Mouse (Mus musculus) embryonic facial prominence, embryonic 12.5 days (tissue): Measurements from ENCODE around the gene Tdpoz1. TPM values are rescaled to one million over a fixed set of nuclear protein-coding genes. Genes with fewer than 3 reads are reported as not detected.
"Not testable (repeated sequence)": the region's sequence is repeated elsewhere in the genome, so short reads cannot be mapped to it uniquely, and the experiment has no call there.

Experiments used
- ATAC-seq: fragments of 200-750 bp; cut with Nextera tagmentation; 2 replicates; pipeline ENCODE4 v1.8.0; 2017; ENCODE audit not compliant: insufficient number of reproducible peaks, insufficient read depth, low FRiP score, low TSS enrichment
- H3K27ac ChIP-seq: fragments of 300-500 bp; sonication (generic); 2 replicates; pipeline ENCODE4 v1.5.1; 2016; ENCODE audit warnings: mild to moderate bottlenecking
- H3K27me3 ChIP-seq: fragments of 300-500 bp; sonication (generic); 2 replicates; pipeline ENCODE4 v1.6.1; 2016; ENCODE audit warnings: mild to moderate bottlenecking, moderate library complexity
- H3K36me3 ChIP-seq: fragments of 300-500 bp; sonication (generic); 2 replicates; pipeline ENCODE4 v1.6.1; 2016; ENCODE audit warnings: mild to moderate bottlenecking
- H3K4me1 ChIP-seq: fragments of 300-500 bp; sonication (generic); 2 replicates; pipeline ENCODE4 v1.6.1; 2016
- H3K4me2 ChIP-seq: fragments of 300-500 bp; sonication (generic); replicated peaks from 2 replicates; pipeline ENCODE4 v1.6.1; 2016; ENCODE audit warnings: mild to moderate bottlenecking, moderate library complexity
- H3K4me3 ChIP-seq: fragments of 300-500 bp; sonication (generic); 2 replicates; pipeline ENCODE4 v1.5.1; 2016; ENCODE audit warnings: mild to moderate bottlenecking
- H3K9ac ChIP-seq: fragments of 300-500 bp; sonication (generic); 2 replicates; pipeline ENCODE4 v1.6.1; 2016; ENCODE audit warnings: mild to moderate bottlenecking, moderate library complexity
- H3K9me3 ChIP-seq: fragments of 300-500 bp; sonication (generic); 2 replicates; pipeline ENCODE4 v1.6.1; 2016; ENCODE audit warnings: mild to moderate bottlenecking, moderate library complexity
- WGBS: fragments of 180-500 bp; shearing (Covaris S2); methylation state at CpG from one replicate; pipeline ENCODE4 v1.1.7; 2016; 5-methylcytosine and 5-hydroxymethylcytosine counted together
- polyA plus RNA-seq: library from polyadenylated mRNA; unstranded; fragments of >200 nt; fragmentation: Nextera tagmentation; extraction: Ambion mirVana; gene quantifications from 2 replicates; pipeline ENCODE4 v1.2.1, GENCODE M21; 2016

Tdpoz1 gene
- polyA plus RNA-seq: not detected in 2 replicates

- not testable (repeated sequence) for H3K4me3 ChIP-seq, H3K9me3 ChIP-seq, H3K27me3 ChIP-seq, H3K4me1 ChIP-seq, H3K4me2 ChIP-seq, H3K27ac ChIP-seq, H3K9ac ChIP-seq, H3K36me3 ChIP-seq, ATAC-seq
- WGBS: 78% methylated on average over 3 of the region's 4 CpGs
Observed at GRCm38 (mm10) chr3:93676210-93676609, at the start of gene Tdpoz1. Gene Tdpoz1, minus strand, starts transcription at chr3:93676310.

GRCm38 (mm10) chr3:93708969-93709637, 33.0 kb upstream of the Tdpoz1 start:
- H3K9ac ChIP-seq, ATAC-seq, H3K4me1 ChIP-seq, H3K9me3 ChIP-seq, H3K36me3 ChIP-seq, H3K4me2 ChIP-seq, H3K27me3 ChIP-seq, H3K4me3 ChIP-seq, H3K27ac ChIP-seq: not testable (repeated sequence)
- 89% methylated on average over 2 of the region's 2 CpGs for WGBS

- H3K36me3 ChIP-seq, ATAC-seq, H3K27ac ChIP-seq, H3K4me3 ChIP-seq, H3K9ac ChIP-seq, H3K9me3 ChIP-seq, H3K4me2 ChIP-seq, H3K27me3 ChIP-seq, H3K4me1 ChIP-seq: not testable (repeated sequence)
- WGBS: 73% methylated on average over 1 of the region's 2 CpGs
Observed at GRCm38 (mm10) chr3:93692970-93693369, 16.9 kb upstream of the Tdpoz1 start, which contains the start of gene Gm37596. Gene Gm37596, minus strand, starts transcription at chr3:93693070.

GRCm38 (mm10) chr3:93670805-93671503, 5.2 kb downstream of the Tdpoz1 start:
- H3K9me3 ChIP-seq, H3K9ac ChIP-seq, H3K4me3 ChIP-seq, ATAC-seq, H3K27me3 ChIP-seq, H3K4me1 ChIP-seq, H3K4me2 ChIP-seq, H3K27ac ChIP-seq, H3K36me3 ChIP-seq: not testable (repeated sequence)
- 79% methylated on average over 5 of the region's 6 CpGs for WGBS

GRCm38 (mm10) chr3:93654260-93654659, 21.9 kb downstream of the Tdpoz1 start:
- WGBS: 81% methylated on average over 1 of the region's 1 CpGs

GRCm38 (mm10) chr3:93652586-93652985, 23.5 kb downstream of the Tdpoz1 start, which contains the start of gene Tdpoz2:
Gene Tdpoz2, minus strand, starts transcription at chr3:93652686.
- H3K4me2 ChIP-seq: no peak within 1 kb of the TSS
- no peak within 1 kb of the TSS for H3K4me3 ChIP-seq
- H3K9me3 ChIP-seq: no peaks in the 10 kb centered on the region
- ATAC-seq: no peak
- H3K9ac ChIP-seq: no peak within 1 kb of the TSS
- no peaks in the 10 kb centered on the region for H3K4me1 ChIP-seq
- WGBS: 77% methylated on average over 3 of the region's 3 CpGs
- H3K36me3 ChIP-seq: no peaks in the 10 kb centered on the region
- H3K27me3 ChIP-seq: no peaks in the 10 kb centered on the region
- H3K27ac ChIP-seq: no peak within 1 kb of the TSS

More at GRCm38 (mm10) chr3:93654260-93654659, 21.9 kb downstream of the Tdpoz1 start:
- Histone ChIP-seq H3K9me3 (no peaks in the 10 kb centered on the region), H3K4me3 (no peak overlapping the region), H3K9ac (no peak overlapping the region), H3K4me1 (no peaks in the 10 kb centered on the region), H3K4me2 (no peak overlapping the region), H3K27me3 (no peaks in the 10 kb centered on the region), H3K27ac (no peak overlapping the region), H3K36me3 (no peaks in the 10 kb centered on the region)
- no peak for ATAC-seq

GRCm38 (mm10) chr3:93630917-93631714, 45.0 kb downstream of the Tdpoz1 start:
- not testable (repeated sequence) for H3K27me3 ChIP-seq, H3K4me3 ChIP-seq, H3K9ac ChIP-seq, ATAC-seq, H3K9me3 ChIP-seq, H3K27ac ChIP-seq, H3K36me3 ChIP-seq, H3K4me1 ChIP-seq, H3K4me2 ChIP-seq
- 80% methylated on average over 4 of the region's 4 CpGs for WGBS

Other genes starting within 250 kb of the Tdpoz1 start
- gene Tchh, start 234.0 kb downstream of the Tdpoz1 start, polyA plus RNA-seq: 0.65 and 0.76 TPM in 2 replicates
- not detected in 2 replicates for gene Tchhl1, start 207.6 kb downstream of the Tdpoz1 start, polyA plus RNA-seq
- 833 and 880 TPM in 2 replicates for gene S100a11, start 155.8 kb downstream of the Tdpoz1 start, polyA plus RNA-seq
- gene S100a10, start 121.2 kb downstream of the Tdpoz1 start, polyA plus RNA-seq: 379 and 392 TPM in 2 replicates
- not detected in 2 replicates for gene Tdpoz2, start 23.6 kb downstream of the Tdpoz1 start, polyA plus RNA-seq
- not detected in 2 replicates for gene Gm37596, start 16.8 kb upstream of the Tdpoz1 start, polyA plus RNA-seq
- not detected in 2 replicates for gene Gm5773, start 96.7 kb upstream of the Tdpoz1 start, polyA plus RNA-seq
- not detected in 2 replicates for gene Tdpoz4, start 120.1 kb upstream of the Tdpoz1 start, polyA plus RNA-seq
- not detected in 2 replicates for gene Tdpoz3, start 149.7 kb upstream of the Tdpoz1 start, polyA plus RNA-seq